Mouse (Mus musculus): ENCODE measurements at regions not wholly inside any gene's neighbourhood (a gene's known extent, or its start where the extent isn't known, plus 50 kb on each side); places are given as distances from the start of the nearest gene placed in this dataset.

DNA sequence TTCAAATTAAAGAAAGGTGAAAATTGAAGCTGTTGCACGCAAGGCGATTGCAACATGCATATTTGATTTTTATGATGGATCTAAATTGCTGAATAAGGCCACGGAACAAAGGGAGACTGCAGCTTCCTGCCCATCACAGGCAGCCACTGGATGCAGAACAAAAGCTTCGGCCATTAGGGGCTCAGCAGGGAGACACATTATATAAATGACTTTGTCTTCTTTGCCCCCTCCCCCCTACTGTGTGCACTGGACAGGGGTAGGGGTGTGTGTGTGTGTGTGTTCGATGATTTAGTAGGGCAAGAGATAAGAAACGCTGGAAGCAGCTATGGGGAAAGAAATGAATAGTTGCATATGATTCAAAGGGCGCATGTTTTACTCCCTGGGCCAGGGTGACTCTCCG is 481.2 kb upstream of the Pmfbp1 start:
- 46% methylated on average over 8 of the region's 8 CpGs for WGBS
- no peak overlapping the region for H3K27ac ChIP-seq

GRCm38 (mm10) chr8:109013577-109013976 is 480.2 kb upstream of the Pmfbp1 start:
- H3K27me3 ChIP-seq (replicated peaks), result no peaks in the 10 kb centered on the region
- H3K4me2 ChIP-seq, result no peak overlapping the region
- H3K4me1 ChIP-seq, result no peaks in the 10 kb centered on the region
- WGBS, result 67% methylated on average over 7 of the region's 7 CpGs
- ATAC-seq (ENCODE audit: insufficient read depth, low FRiP score, low read depth), result no peak
- no peak overlapping the region for H3K27ac ChIP-seq
- no peaks in the 10 kb centered on the region for H3K36me3 ChIP-seq
- H3K4me3 ChIP-seq (replicated peaks), result no peak overlapping the region
- H3K9ac ChIP-seq, result no peak overlapping the region
- no peaks in the 10 kb centered on the region for H3K9me3 ChIP-seq

More for the DNA sequence above, 481.2 kb upstream of the Pmfbp1 start:
- no peaks in the 10 kb centered on the region for H3K27me3 ChIP-seq (replicated peaks)
- H3K9me3 ChIP-seq, result no peaks in the 10 kb centered on the region
- ATAC-seq (ENCODE audit: insufficient read depth, low FRiP score, low read depth), result no peak
- no peak overlapping the region for H3K9ac ChIP-seq
- no peaks in the 10 kb centered on the region for H3K36me3 ChIP-seq
- H3K4me2 ChIP-seq, result no peak overlapping the region
- H3K4me1 ChIP-seq, result no peaks in the 10 kb centered on the region
- H3K4me3 ChIP-seq (replicated peaks), result no peak overlapping the region

DNA sequence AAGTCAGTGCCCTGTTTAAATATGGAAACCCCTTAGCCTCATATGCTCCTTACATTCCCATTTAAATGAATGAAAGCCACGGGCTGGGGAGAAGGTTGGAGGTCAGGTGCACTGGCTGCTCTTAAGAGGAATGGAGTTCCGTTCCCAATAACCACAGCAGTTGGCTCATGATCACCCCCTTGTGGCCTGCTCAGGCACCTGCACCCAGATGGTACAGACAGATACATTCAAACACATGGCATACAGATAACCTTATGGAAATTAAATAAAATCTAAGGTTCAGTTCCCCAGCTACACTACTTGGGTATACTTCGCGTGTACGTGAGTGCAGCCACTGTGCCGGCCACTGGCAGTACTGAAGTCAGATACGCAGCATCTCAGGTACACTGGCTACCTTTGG is 479.1 kb upstream of the Pmfbp1 start:
- no peak for ATAC-seq (ENCODE audit: insufficient read depth, low FRiP score, low read depth)
- 68% methylated on average over 7 of the region's 7 CpGs for WGBS

GRCm38 (mm10) chr8:109019565-109019964 is 474.3 kb upstream of the Pmfbp1 start:
- Histone ChIP-seq H3K4me2 (no peak overlapping the region), H3K9me3 (no peaks in the 10 kb centered on the region), H3K4me3 (replicated peaks) (no peak overlapping the region), H3K27ac (no peak overlapping the region), H3K4me1 (no peaks in the 10 kb centered on the region), H3K9ac (no peak overlapping the region), H3K36me3 (no peaks in the 10 kb centered on the region), H3K27me3 (replicated peaks) (no peaks in the 10 kb centered on the region)
- no peak for ATAC-seq (ENCODE audit: insufficient read depth, low FRiP score, low read depth)
- 83% methylated on average over 7 of the region's 7 CpGs for WGBS

More for the DNA sequence above, 479.1 kb upstream of the Pmfbp1 start:
- no peaks in the 10 kb centered on the region for H3K36me3 ChIP-seq
- H3K9me3 ChIP-seq, result no peaks in the 10 kb centered on the region
- H3K27ac ChIP-seq, result no peak overlapping the region
- H3K4me1 ChIP-seq, result no peaks in the 10 kb centered on the region
- no peak overlapping the region for H3K4me2 ChIP-seq
- H3K9ac ChIP-seq, result no peak overlapping the region
- H3K27me3 ChIP-seq (replicated peaks), result no peaks in the 10 kb centered on the region
- H3K4me3 ChIP-seq (replicated peaks), result no peak overlapping the region

DNA sequence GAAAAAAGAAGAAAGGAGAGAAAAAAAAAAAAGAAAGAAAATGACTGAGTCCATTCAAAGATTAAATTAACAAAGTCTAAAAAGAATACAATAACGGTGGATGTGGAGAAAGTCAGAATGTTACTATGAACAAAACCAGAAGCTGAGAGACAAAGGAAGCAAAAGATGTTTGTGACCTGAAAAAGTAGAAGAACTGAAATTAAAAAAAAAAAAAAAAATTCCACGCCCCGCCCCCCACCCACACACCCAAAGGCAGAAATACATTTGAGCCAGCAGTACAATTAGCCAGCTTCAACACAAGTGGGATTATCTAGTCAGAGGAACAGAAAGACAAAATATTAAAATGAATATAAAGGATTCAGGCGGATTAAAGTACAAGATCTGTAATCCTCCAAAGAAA is 473.7 kb upstream of the Pmfbp1 start:
- Histone ChIP-seq H3K36me3 (no peaks in the 10 kb centered on the region), H3K27ac (no peak overlapping the region), H3K9me3 (no peaks in the 10 kb centered on the region), H3K4me2 (no peak overlapping the region), H3K9ac (no peak overlapping the region), H3K4me3 (replicated peaks) (no peak overlapping the region), H3K27me3 (replicated peaks) (no peaks in the 10 kb centered on the region), H3K4me1 (no peaks in the 10 kb centered on the region)
- 90% methylated on average over 4 of the region's 4 CpGs for WGBS
- ATAC-seq (ENCODE audit: insufficient read depth, low FRiP score, low read depth), result no peak

DNA sequence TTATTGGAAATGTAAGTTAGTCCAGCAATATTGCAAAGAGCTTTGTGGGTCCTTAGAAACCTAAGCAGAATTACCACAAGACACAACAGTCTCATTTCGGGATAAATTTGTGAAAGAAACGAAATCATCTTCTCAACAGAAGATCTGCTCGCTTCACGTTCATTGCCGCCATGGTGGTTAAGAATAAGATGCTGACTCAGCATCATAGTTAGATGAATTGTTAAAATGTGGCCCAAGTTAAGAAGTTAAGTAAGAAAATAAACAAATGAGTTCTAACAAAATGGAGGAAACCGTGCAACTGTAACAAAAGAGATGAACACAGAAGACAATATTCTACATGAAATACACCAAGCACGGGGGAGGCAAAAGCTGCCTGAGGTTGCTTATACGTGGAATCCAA is 465.9 kb upstream of the Pmfbp1 start:
- no peak for ATAC-seq (ENCODE audit: insufficient read depth, low FRiP score, low read depth)
- 90% methylated on average over 8 of the region's 8 CpGs for WGBS
- Histone ChIP-seq H3K4me1 (no peaks in the 10 kb centered on the region), H3K27ac (no peak overlapping the region), H3K9me3 (no peaks in the 10 kb centered on the region), H3K4me2 (no peak overlapping the region), H3K36me3 (no peaks in the 10 kb centered on the region), H3K9ac (no peak overlapping the region), H3K4me3 (replicated peaks) (no peak overlapping the region), H3K27me3 (replicated peaks) (no peaks in the 10 kb centered on the region)

- no peak for ATAC-seq (ENCODE audit: insufficient read depth, low FRiP score, low read depth)
Observed at GRCm38 (mm10) chr8:109053608-109054007, 440.2 kb upstream of the Pmfbp1 start.

GRCm38 (mm10) chr8:109059152-109059551 is 434.7 kb upstream of the Pmfbp1 start:
- Histone ChIP-seq H3K4me3 (replicated peaks) (no peak overlapping the region), H3K9ac (no peak overlapping the region), H3K4me2 (no peak overlapping the region), H3K36me3 (no peaks in the 10 kb centered on the region), H3K9me3 (no peaks in the 10 kb centered on the region), H3K27ac (no peak overlapping the region), H3K27me3 (replicated peaks) (no peaks in the 10 kb centered on the region), H3K4me1 (no peaks in the 10 kb centered on the region)
- ATAC-seq (ENCODE audit: insufficient read depth, low FRiP score, low read depth), result no peak
- 73% methylated on average over 5 of the region's 5 CpGs for WGBS

More at GRCm38 (mm10) chr8:109053608-109054007, 440.2 kb upstream of the Pmfbp1 start:
- Histone ChIP-seq H3K27me3 (replicated peaks) (no peaks in the 10 kb centered on the region), H3K27ac (no peak overlapping the region), H3K36me3 (no peaks in the 10 kb centered on the region), H3K4me1 (no peaks in the 10 kb centered on the region), H3K9me3 (no peaks in the 10 kb centered on the region), H3K9ac (no peak overlapping the region), H3K4me2 (no peak overlapping the region), H3K4me3 (replicated peaks) (no peak overlapping the region)
- 73% methylated on average over 4 of the region's 4 CpGs for WGBS

DNA sequence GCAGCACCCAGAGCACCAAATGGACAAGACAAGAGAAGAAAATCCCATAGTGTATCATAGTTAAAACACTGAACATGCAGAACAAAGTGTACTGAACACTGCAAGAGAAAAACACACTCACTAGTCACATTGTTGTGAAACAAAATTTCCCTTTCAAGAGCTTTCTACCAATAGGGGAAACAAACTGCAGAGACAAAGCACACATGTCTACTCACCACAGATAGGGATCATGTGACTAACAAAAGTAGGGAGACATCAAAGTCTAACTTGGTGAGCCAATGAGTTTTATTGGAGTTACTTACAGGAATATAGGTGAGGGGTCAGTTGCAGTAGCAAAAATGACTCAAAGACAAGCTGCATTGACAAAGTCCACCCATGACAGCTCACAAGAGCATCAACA is 431.5 kb upstream of the Pmfbp1 start:
- no peak overlapping the region for H3K4me2 ChIP-seq
- no peak overlapping the region for H3K27ac ChIP-seq
- no peak overlapping the region for H3K4me3 ChIP-seq (replicated peaks)
- H3K9me3 ChIP-seq, result no peaks in the 10 kb centered on the region
- no peak overlapping the region for H3K9ac ChIP-seq
- no peak for ATAC-seq (ENCODE audit: insufficient read depth, low FRiP score, low read depth)
- H3K36me3 ChIP-seq, result no peaks in the 10 kb centered on the region
- H3K27me3 ChIP-seq (replicated peaks), result no peaks in the 10 kb centered on the region
- H3K4me1 ChIP-seq, result no peaks in the 10 kb centered on the region

- H3K27me3 ChIP-seq (replicated peaks), result no peaks in the 10 kb centered on the region
- ATAC-seq (ENCODE audit: insufficient read depth, low FRiP score, low read depth), result no peak
Observed at GRCm38 (mm10) chr8:109073715-109074114, 420.1 kb upstream of the Pmfbp1 start.

GRCm38 (mm10) chr8:109075006-109075405 is 418.8 kb upstream of the Pmfbp1 start:
- H3K9me3 ChIP-seq, result no peaks in the 10 kb centered on the region
- no peak for ATAC-seq (ENCODE audit: insufficient read depth, low FRiP score, low read depth)
- WGBS, result 18% methylated on average over 12 of the region's 12 CpGs
- peak overlapping the region; percentile 51 for H3K4me2 ChIP-seq
- H3K27me3 ChIP-seq (replicated peaks), result no peaks in the 10 kb centered on the region
- H3K4me1 ChIP-seq, result no peaks in the 10 kb centered on the region
- no peak overlapping the region for H3K27ac ChIP-seq
- H3K36me3 ChIP-seq, result no peaks in the 10 kb centered on the region
- H3K9ac ChIP-seq, result no peak overlapping the region
- peak overlapping the region; percentile 32 for H3K4me3 ChIP-seq (replicated peaks)

More at GRCm38 (mm10) chr8:109073715-109074114, 420.1 kb upstream of the Pmfbp1 start:
- WGBS, result 86% methylated on average over 4 of the region's 4 CpGs
- H3K9ac ChIP-seq, result no peak overlapping the region
- no peak overlapping the region for H3K27ac ChIP-seq
- no peaks in the 10 kb centered on the region for H3K9me3 ChIP-seq
- no peaks in the 10 kb centered on the region for H3K36me3 ChIP-seq
- no peak overlapping the region for H3K4me3 ChIP-seq (replicated peaks)
- H3K4me2 ChIP-seq, result no peak overlapping the region
- H3K4me1 ChIP-seq, result no peaks in the 10 kb centered on the region

- Histone ChIP-seq H3K4me1 (no peaks in the 10 kb centered on the region), H3K4me3 (replicated peaks) (no peak overlapping the region), H3K36me3 (no peaks in the 10 kb centered on the region), H3K9ac (no peak overlapping the region), H3K4me2 (no peak overlapping the region), H3K9me3 (no peaks in the 10 kb centered on the region), H3K27me3 (replicated peaks) (no peaks in the 10 kb centered on the region), H3K27ac (no peak overlapping the region)
- no peak for ATAC-seq (ENCODE audit: insufficient read depth, low FRiP score, low read depth)
- 49% methylated on average over 6 of the region's 6 CpGs for WGBS
Observed at GRCm38 (mm10) chr8:109079223-109079622, 414.6 kb upstream of the Pmfbp1 start.

DNA sequence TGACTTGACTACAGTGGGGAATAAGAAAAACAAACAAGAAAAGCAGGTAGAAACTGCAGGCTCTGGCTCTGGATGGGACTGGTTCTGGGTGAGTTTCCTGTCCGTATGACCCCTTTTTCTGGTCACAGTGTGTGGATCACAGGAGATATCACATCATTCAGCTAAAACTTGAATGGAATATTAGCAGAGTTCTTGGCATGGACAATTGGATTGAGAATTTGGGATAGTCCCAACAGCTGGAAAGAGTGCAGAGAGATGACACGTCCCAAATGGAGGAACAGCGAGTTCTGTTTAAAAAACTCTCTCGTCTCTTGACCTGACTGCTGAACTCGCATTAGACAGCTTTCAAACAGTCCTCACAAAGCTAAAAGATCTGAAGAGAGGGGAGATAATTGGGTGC is 412.5 kb upstream of the Pmfbp1 start:
- WGBS, result 44% methylated on average over 5 of the region's 5 CpGs
- Histone ChIP-seq H3K9me3 (no peaks in the 10 kb centered on the region), H3K4me1 (no peaks in the 10 kb centered on the region), H3K27me3 (replicated peaks) (no peaks in the 10 kb centered on the region), H3K4me3 (replicated peaks) (no peak overlapping the region), H3K4me2 (no peak overlapping the region), H3K27ac (peak overlapping the region; percentile 9; the same call in 1 of the 2 replicates), H3K36me3 (no peaks in the 10 kb centered on the region), H3K9ac (no peak overlapping the region)
- 0 out of 2 replicates have a peak, but pooled peaks have one; percentile 22 for ATAC-seq (ENCODE audit: insufficient read depth, low FRiP score, low read depth)

All from stomach, embryonic 15.5 days (tissue).